Mouse (Mus musculus): ENCODE measurements around the gene Grk2.
A peak's percentile ranks its signal among the peaks of the same experiment; 100 is the strongest.

Gene Grk2

GRCm38 (mm10) chr19:4306190-4306577 is at the start of gene Grk2:
Grk2 (minus strand) TSS chr19:4306222.
- DNase-seq (ENCODE audit: low spot score in 2 of 2): peak; percentile 57 to 64

GRCm38 (mm10) chr19:4349455-4349854 is 43.4 kb upstream of the Grk2 start:
- no peak for DNase-seq (ENCODE audit: low spot score in 2 of 2)

GRCm38 (mm10) chr19:4346479-4346878 is 40.5 kb upstream of the Grk2 start:
- no peak for DNase-seq (ENCODE audit: low spot score in 2 of 2)

GRCm38 (mm10) chr19:4338162-4338561 is 32.1 kb upstream of the Grk2 start:
- DNase-seq (ENCODE audit: low spot score in 2 of 2): no peak

GRCm38 (mm10) chr19:4333791-4334190 is 27.8 kb upstream of the Grk2 start:
- peak; percentile 68 to 82 for DNase-seq (ENCODE audit: low spot score in 2 of 2)

- DNase-seq (ENCODE audit: low spot score in 2 of 2): no peak
Observed at GRCm38 (mm10) chr19:4333100-4333775, 27.2 kb upstream of the Grk2 start.

GRCm38 (mm10) chr19:4332653-4333052 is 26.6 kb upstream of the Grk2 start:
- DNase-seq (ENCODE audit: low spot score in 2 of 2): peak in 1 of 2 experiments; percentile 31

- no peak for DNase-seq (ENCODE audit: low spot score in 2 of 2)
Observed at GRCm38 (mm10) chr19:4331273-4331672, 25.3 kb upstream of the Grk2 start.

GRCm38 (mm10) chr19:4330603-4331002 is 24.6 kb upstream of the Grk2 start:
- no peak for DNase-seq (ENCODE audit: low spot score in 2 of 2)

GRCm38 (mm10) chr19:4328737-4329304 is 22.8 kb upstream of the Grk2 start:
- no peak for DNase-seq (ENCODE audit: low spot score in 2 of 2)

- no peak for DNase-seq (ENCODE audit: low spot score in 2 of 2)
Observed at GRCm38 (mm10) chr19:4326881-4327280, 20.9 kb upstream of the Grk2 start.

- DNase-seq (ENCODE audit: low spot score in 2 of 2): no peak
Observed at GRCm38 (mm10) chr19:4326106-4326505, 20.1 kb upstream of the Grk2 start.

- DNase-seq (ENCODE audit: low spot score in 2 of 2): no peak
Observed at GRCm38 (mm10) chr19:4322134-4322533, 16.1 kb upstream of the Grk2 start.

- no peak for DNase-seq (ENCODE audit: low spot score in 2 of 2)
Observed at GRCm38 (mm10) chr19:4321622-4322021, 15.6 kb upstream of the Grk2 start.

GRCm38 (mm10) chr19:4319272-4319671 is 13.2 kb upstream of the Grk2 start:
- DNase-seq (ENCODE audit: low spot score in 2 of 2): no peak

- no peak for DNase-seq (ENCODE audit: low spot score in 2 of 2)
Observed at GRCm38 (mm10) chr19:4317181-4317580, 11.2 kb upstream of the Grk2 start.

GRCm38 (mm10) chr19:4315223-4315944 is 9.4 kb upstream of the Grk2 start:
- DNase-seq (ENCODE audit: low spot score in 2 of 2): no peak

GRCm38 (mm10) chr19:4309776-4310185 is 3.8 kb upstream of the Grk2 start:
- no peak for DNase-seq (ENCODE audit: low spot score in 2 of 2)

GRCm38 (mm10) chr19:4309302-4309701 is 3.3 kb upstream of the Grk2 start:
- DNase-seq (ENCODE audit: low spot score in 2 of 2): no peak

- DNase-seq (ENCODE audit: low spot score in 2 of 2): no peak
Observed at GRCm38 (mm10) chr19:4305491-4306189, 382 bp downstream of the Grk2 start.

- DNase-seq (ENCODE audit: low spot score in 2 of 2): no peak
Observed at GRCm38 (mm10) chr19:4304871-4305321, 1.1 kb downstream of the Grk2 start.

- no peak for DNase-seq (ENCODE audit: low spot score in 2 of 2)
Observed at GRCm38 (mm10) chr19:4304251-4304821, 1.7 kb downstream of the Grk2 start.
